Mouse (Mus musculus): Measurements from ENCODE around the gene Xcl1. TPM values are rescaled to one million over a fixed set of nuclear protein-coding genes. Genes with fewer than 3 reads are reported as not detected.

Xcl1 gene
- polyA plus RNA-seq, 2 experiments = not detected

- Histone ChIP-seq H3K4me2 (ENCODE audit: low read depth) (no peak overlapping the region), H3K4me3 (ENCODE audit: insufficient read depth in 1 of 2, low read depth in 2 of 2, low read length in 2 of 2) (no peak overlapping the region), H3K4me1 (replicated peaks; ENCODE audit: control insufficient read depth in 2 of 2, insufficient read depth in 2 of 2, low read length in 1 of 2) (no peaks in the 10 kb centered on the region), H3K9me3 (ENCODE audit: control insufficient read depth, low read length) (no peaks in the 10 kb centered on the region), H3K36me3 (replicated peaks; ENCODE audit: control insufficient read depth, insufficient read depth, low read depth) (no peaks in the 10 kb centered on the region), H3K27me3 (ENCODE audit: control insufficient read depth, insufficient read depth, low read length) (no peaks in the 10 kb centered on the region), H3K27ac (no peak overlapping the region), H3K9ac (replicated peaks) (no peak overlapping the region)
- no peak for TF ChIP-seq EP300 (IDR thresholded peaks at IDR 0.05; ENCODE audit: low read depth)
- TF ChIP-seq CTCF (IDR thresholded peaks at IDR 0.05; ENCODE audit: low read depth) = no peak
- no peak for DNase-seq (ENCODE audit: low read depth in 3 of 3, low spot score in 3 of 3)
- no peak for ATAC-seq (ENCODE audit: insufficient read depth)
- WGBS (ENCODE audit: insufficient replicate concordance) = 31% methylated on average over 3 of the region's 3 CpGs
Measured at GRCm38 (mm10) chr1:164973790-164974189, 38.5 kb upstream of the Xcl1 start.

GRCm38 (mm10) chr1:164973341-164973740 lies 38.0 kb upstream of the Xcl1 start:
- Histone ChIP-seq H3K4me1 (replicated peaks; ENCODE audit: control insufficient read depth in 2 of 2, insufficient read depth in 2 of 2, low read length in 1 of 2) (no peaks in the 10 kb centered on the region), H3K27me3 (ENCODE audit: control insufficient read depth, insufficient read depth, low read length) (no peaks in the 10 kb centered on the region), H3K27ac (no peak overlapping the region), H3K4me3 (ENCODE audit: insufficient read depth in 1 of 2, low read depth in 2 of 2, low read length in 2 of 2) (no peak overlapping the region), H3K4me2 (ENCODE audit: low read depth) (no peak overlapping the region), H3K36me3 (replicated peaks; ENCODE audit: control insufficient read depth, insufficient read depth, low read depth) (no peaks in the 10 kb centered on the region), H3K9me3 (ENCODE audit: control insufficient read depth, low read length) (no peaks in the 10 kb centered on the region), H3K9ac (replicated peaks) (no peak overlapping the region)
- 59% methylated on average over 1 of the region's 1 CpGs for WGBS (ENCODE audit: insufficient replicate concordance)
- ATAC-seq (ENCODE audit: insufficient read depth) = no peak
- TF ChIP-seq EP300 (IDR thresholded peaks at IDR 0.05; ENCODE audit: low read depth) (no peak), CTCF (IDR thresholded peaks at IDR 0.05; ENCODE audit: low read depth) (no peak)
- no peak for DNase-seq (ENCODE audit: low read depth in 3 of 3, low spot score in 3 of 3)

GRCm38 (mm10) chr1:164972744-164973143 lies 37.4 kb upstream of the Xcl1 start:
- Histone ChIP-seq H3K4me3 (ENCODE audit: insufficient read depth in 1 of 2, low read depth in 2 of 2, low read length in 2 of 2) (no peak overlapping the region), H3K9me3 (ENCODE audit: control insufficient read depth, low read length) (no peaks in the 10 kb centered on the region), H3K9ac (replicated peaks) (no peak overlapping the region), H3K27ac (no peak overlapping the region), H3K36me3 (replicated peaks; ENCODE audit: control insufficient read depth, insufficient read depth, low read depth) (no peaks in the 10 kb centered on the region), H3K27me3 (ENCODE audit: control insufficient read depth, insufficient read depth, low read length) (no peaks in the 10 kb centered on the region), H3K4me1 (replicated peaks; ENCODE audit: control insufficient read depth in 2 of 2, insufficient read depth in 2 of 2, low read length in 1 of 2) (no peaks in the 10 kb centered on the region), H3K4me2 (ENCODE audit: low read depth) (no peak overlapping the region)
- WGBS (ENCODE audit: insufficient replicate concordance) = 61% methylated on average over 5 of the region's 5 CpGs
- ATAC-seq (ENCODE audit: insufficient read depth) (no peak), DNase-seq (ENCODE audit: low read depth in 3 of 3, low spot score in 3 of 3) (no peak)
- TF ChIP-seq EP300 (IDR thresholded peaks at IDR 0.05; ENCODE audit: low read depth) (no peak), CTCF (IDR thresholded peaks at IDR 0.05; ENCODE audit: low read depth) (no peak)

- DNase-seq (ENCODE audit: low read depth in 3 of 3, low spot score in 3 of 3) (no peak), ATAC-seq (ENCODE audit: insufficient read depth) (no peak)
- 20% methylated on average over 8 of the region's 8 CpGs for WGBS (ENCODE audit: insufficient replicate concordance)
Measured at GRCm38 (mm10) chr1:164966095-164966698, 30.9 kb upstream of the Xcl1 start.

GRCm38 (mm10) chr1:164960610-164961009 lies 25.3 kb upstream of the Xcl1 start:
- Histone ChIP-seq H3K9ac (replicated peaks) (no peak overlapping the region), H3K4me2 (ENCODE audit: low read depth) (no peak overlapping the region), H3K4me1 (replicated peaks; ENCODE audit: control insufficient read depth in 2 of 2, insufficient read depth in 2 of 2, low read length in 1 of 2) (no peaks in the 10 kb centered on the region), H3K4me3 (ENCODE audit: insufficient read depth in 1 of 2, low read depth in 2 of 2, low read length in 2 of 2) (no peak overlapping the region), H3K27ac (no peak overlapping the region), H3K36me3 (replicated peaks; ENCODE audit: control insufficient read depth, insufficient read depth, low read depth) (no peaks in the 10 kb centered on the region), H3K27me3 (ENCODE audit: control insufficient read depth, insufficient read depth, low read length) (no peaks in the 10 kb centered on the region), H3K9me3 (ENCODE audit: control insufficient read depth, low read length) (no peaks in the 10 kb centered on the region)
- DNase-seq (ENCODE audit: low read depth in 3 of 3, low spot score in 3 of 3) (no peak), ATAC-seq (ENCODE audit: insufficient read depth) (no peak)
- WGBS (ENCODE audit: insufficient replicate concordance) = 24% methylated on average over 2 of the region's 2 CpGs
- TF ChIP-seq EP300 (IDR thresholded peaks at IDR 0.05; ENCODE audit: low read depth) (no peak), CTCF (IDR thresholded peaks at IDR 0.05; ENCODE audit: low read depth) (no peak)

More at GRCm38 (mm10) chr1:164966095-164966698, 30.9 kb upstream of the Xcl1 start:
- Histone ChIP-seq H3K9me3 (ENCODE audit: control insufficient read depth, low read length) (no peaks in the 10 kb centered on the region), H3K9ac (replicated peaks) (no peak overlapping the region), H3K4me1 (replicated peaks; ENCODE audit: control insufficient read depth in 2 of 2, insufficient read depth in 2 of 2, low read length in 1 of 2) (no peaks in the 10 kb centered on the region), H3K4me3 (ENCODE audit: insufficient read depth in 1 of 2, low read depth in 2 of 2, low read length in 2 of 2) (no peak overlapping the region), H3K36me3 (replicated peaks; ENCODE audit: control insufficient read depth, insufficient read depth, low read depth) (no peaks in the 10 kb centered on the region), H3K27me3 (ENCODE audit: control insufficient read depth, insufficient read depth, low read length) (no peaks in the 10 kb centered on the region), H3K4me2 (ENCODE audit: low read depth) (no peak overlapping the region), H3K27ac (no peak overlapping the region)
- TF ChIP-seq CTCF (IDR thresholded peaks at IDR 0.05; ENCODE audit: low read depth) (no peak), EP300 (IDR thresholded peaks at IDR 0.05; ENCODE audit: low read depth) (no peak)

All from liver, embryonic 14.5 days (tissue).